Mouse (Mus musculus) heart, adult 2 months (tissue): ENCODE results near the gene Tbxas1.

Source experiments
- CTCF ChIP-seq: fragments of 200-600 bp; IDR thresholded peaks from 2 replicates; pipeline ENCODE4 v1.8.1; 2022; ENCODE audit warnings: antibody characterized with exemption, mild to moderate bottlenecking, moderate library complexity
- EP300 ChIP-seq: fragments of 200-500 bp; IDR thresholded peaks from 2 replicates; pipeline ENCODE4 v1.6.1; 2011; ENCODE audit warnings: low read depth, low read length, control low read depth; ENCODE audit not compliant: insufficient read depth

DNA sequence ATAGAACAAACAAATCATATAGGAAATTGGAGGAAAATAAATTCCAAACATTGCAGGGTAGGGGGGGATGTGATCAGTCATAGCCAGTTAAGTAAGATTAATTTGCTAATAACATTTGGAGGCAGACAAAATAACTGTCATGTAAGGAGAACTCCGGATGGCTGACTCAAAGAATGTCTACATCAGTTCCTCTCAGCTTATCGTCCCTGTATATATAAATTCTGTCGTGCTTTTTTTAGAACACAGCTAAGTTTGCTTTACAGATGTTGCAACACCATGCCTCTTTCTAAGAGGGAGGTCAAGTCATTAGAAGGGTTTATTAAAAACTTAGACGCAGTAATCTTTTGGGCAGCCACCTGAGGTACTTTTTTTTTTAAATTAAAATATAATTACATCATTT lies 75.1 kb downstream of the Tbxas1 start:
- TF ChIP-seq CTCF = no peak
- no peak for TF ChIP-seq EP300
